Mouse (Mus musculus) left cerebral cortex, postnatal 14 days (tissue): ENCODE measurements at regions not wholly inside any gene's neighbourhood (a gene's known extent, or its start where the extent isn't known, plus 50 kb on each side); places are given as distances from the start of the nearest gene placed in this dataset.
A peak's percentile ranks its signal among the peaks of the same experiment; 100 is the strongest.

ENCODE experiments used
- DNase-seq, 2 experiments: peaks; one replicate each; pipeline ENCODE4 v3.0.0; 2021 to 2022; ENCODE audit warnings: low spot score in 2 of 2, mixed read lengths in 1 of 2
- intact Hi-C: fragments of 180-260 bp; cut with DNase I; formaldehyde crosslinking; loops from one replicate; pipeline ENCODE4 v1.15.1; 2025

DNA sequence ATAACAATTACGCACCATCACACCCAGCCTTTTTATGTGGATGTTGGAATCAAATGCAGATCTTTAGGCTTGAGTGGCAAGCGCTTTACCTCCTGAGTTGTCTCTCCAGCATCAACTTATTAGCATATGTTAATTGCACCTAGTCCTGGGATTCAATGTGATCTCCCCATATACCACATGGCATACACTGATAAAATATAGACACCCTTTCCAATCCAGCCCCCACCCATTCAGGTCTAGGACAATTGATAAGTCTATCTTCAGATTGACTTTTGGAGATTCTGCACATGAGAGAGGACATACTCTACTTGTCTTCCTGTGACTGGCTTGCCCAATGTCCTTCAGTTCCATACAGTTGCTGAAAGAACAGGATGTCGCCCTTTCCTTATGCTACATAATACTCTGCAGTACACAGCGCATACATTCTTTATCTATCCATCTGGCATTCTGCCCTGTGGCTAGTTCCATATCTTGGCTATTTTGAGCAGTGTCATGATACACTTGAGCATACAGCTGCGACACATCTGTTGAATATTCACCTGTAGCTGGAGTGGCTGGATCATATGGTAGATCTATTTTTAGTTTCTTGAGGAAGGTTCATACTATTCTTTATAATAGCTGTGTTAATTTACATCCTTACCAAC lies 120.3 kb downstream of the Gsdmc2 start:
- intact Hi-C loops: no loop called here
- no peak for DNase-seq

DNA sequence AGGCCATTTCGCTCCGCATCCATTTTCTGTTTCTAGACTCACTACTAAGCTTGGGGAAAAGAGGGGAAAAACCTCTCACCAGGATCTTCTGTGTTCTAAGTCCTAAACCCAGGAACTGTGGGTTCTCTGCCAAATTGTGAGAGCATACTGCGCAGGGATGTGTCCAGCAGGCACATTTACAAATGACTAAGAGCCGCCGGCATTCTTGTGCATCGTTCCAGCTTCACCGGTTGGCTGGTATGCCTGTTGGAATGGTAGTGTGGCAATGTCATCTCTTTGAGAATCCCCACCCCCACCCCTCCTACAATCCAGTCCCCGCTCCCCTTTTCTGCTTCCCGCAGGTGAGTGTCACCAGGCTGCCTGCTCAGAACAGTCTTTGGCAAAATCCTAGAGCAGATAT lies 122.0 kb downstream of the Gsdmc2 start:
- intact Hi-C loops: no loop called here

DNA sequence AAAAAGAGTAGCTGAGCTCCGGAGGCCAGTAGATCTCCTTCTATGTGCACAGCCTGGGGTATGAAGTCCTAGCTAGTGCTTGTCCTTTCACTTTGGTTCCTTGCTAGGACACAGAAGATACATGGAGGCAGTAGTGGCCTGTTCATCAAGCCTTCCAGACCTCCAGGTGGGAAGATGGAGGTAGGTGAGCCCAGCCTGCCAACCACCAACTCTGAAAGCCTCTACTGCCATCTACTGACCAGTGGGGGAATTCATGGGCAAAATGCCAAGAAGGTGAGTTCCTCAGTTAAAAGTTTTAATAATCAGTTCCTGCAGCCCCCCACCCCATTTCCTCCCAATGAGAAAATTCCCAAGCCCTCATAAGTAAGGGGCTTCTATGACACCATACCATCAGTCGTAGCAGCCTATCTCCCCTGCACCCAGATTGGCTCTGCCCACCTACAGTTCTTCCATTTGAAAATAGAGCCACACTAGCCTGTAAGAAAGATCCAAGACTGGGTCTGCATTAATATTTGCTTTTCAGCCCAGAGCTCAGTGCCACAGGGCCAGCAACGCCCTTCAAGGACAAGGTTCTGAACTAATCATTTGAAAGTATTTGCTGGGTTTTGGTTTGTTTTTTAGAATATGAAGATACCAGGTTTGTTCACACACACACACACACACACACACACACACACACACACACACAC lies 123.2 kb downstream of the Gsdmc2 start:
- DNase-seq: peak; percentile 46 to 51
- intact Hi-C loops: no loop called here

More for the DNA sequence above, 122.0 kb downstream of the Gsdmc2 start:
- no peak for DNase-seq

DNA sequence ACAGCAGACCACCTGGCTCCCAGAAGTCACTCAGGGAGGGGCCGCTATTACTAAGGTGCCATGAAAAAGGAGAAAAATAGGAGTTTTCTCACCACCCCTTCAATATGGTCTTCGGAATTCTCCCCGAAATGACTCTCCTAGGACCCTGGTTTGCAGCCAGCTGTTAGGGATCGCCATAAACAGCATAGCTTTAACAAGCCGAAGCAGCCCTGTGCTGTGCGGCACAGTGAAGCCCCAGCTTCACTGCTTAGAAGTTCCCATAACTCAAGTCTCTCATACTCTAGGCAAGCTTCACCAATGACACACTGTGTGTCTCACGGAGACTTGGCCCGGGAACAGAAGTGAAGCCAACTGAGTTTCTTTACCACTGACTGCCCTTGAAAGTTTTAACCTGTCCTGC lies 127.2 kb downstream of the Gsdmc2 start:
- intact Hi-C loops: no loop called here
- DNase-seq: no peak

DNA sequence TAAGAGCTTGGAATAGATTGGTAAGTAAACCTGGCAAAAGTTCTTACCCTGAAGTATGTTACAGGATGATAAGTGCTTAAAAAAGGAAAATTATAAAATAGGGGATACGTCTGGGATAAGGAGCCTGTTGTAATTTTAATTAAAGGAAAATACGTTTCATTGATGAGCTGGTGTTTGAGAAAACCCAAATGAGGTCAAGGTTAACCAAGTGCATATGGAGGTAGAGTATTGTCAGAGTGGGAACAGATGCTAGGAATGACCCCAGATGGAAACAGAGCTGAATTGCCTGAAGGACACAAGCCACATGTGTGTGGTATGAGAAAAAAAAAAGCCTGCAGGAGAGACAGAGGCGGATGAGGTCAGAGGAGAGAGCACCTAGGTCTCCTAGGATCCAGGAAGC lies 131.3 kb downstream of the Gsdmc2 start:
- DNase-seq: no peak
- intact Hi-C loops: no loop called here

DNA sequence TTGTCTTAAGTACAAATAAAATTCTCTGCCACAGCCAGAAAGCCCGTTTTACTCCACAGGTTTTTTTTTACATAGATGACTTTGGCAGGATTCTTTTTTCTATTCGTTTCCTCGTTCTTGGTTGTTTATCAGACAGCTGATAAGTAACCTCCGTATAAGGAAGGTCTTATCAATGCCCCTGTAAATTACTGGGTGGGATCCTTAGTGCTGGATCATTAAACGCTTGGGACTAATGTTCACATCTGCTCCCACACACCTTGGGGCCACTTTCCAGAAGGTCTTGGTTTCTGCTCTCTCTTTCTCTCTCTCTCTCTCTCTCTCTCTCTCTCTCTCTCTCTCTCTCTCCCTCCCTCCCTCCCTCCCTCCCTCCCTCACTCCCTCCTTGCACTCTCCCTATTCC lies 134.6 kb downstream of the Gsdmc2 start:
- DNase-seq: no peak
- intact Hi-C loops: no loop called here

DNA sequence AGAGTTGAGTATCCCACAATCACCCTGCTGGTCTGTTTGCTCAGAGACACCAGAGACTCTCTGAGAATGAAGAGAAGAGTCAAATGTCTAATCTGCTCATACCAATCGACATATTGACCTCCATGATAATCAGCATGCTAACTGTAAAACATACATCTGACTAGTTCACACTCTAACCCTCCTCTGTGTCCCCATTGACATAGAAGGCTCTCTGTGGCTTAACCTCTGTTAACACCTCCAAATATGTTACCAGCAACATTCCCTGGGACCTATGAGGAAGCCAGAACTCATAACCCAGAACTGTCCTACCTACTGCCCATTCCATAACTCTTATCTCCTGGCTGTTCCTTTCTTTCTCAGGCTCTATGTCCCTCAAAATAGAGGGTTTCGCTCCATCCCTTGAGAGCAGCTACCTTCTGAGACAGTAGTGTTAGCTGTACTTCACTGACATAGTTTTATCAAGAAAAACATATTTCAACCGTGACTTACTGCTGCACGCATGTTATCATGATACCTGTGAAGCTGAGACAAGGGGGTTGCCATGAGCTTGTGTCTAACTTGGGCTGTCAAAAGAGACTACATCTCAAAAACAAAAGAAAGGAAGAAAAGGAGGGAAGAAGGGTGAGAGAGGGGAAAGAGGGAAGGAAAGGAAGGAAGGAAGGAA lies 135.6 kb downstream of the Gsdmc2 start:
- intact Hi-C loops: no loop called here
- DNase-seq: no peak

DNA sequence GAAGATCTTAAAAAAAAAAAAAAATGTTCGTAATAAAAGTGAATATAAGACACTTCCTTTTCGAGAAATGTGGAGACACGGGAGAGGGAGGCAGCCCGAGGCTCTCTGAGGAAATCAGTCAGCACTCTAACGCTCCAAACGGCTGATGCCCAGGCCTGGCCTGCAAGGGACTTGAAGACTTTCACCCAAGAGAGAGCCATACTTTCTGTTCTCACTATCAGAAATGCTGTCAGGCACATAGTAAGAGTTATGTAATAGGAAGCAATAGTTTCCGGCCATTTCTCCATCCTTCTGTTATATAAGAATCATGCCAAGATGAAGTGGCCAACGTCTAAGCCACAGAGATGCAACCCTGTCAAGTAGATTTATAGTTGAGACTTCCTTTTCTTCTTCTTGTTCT lies 140.3 kb downstream of the Gsdmc2 start:
- intact Hi-C loops: no loop called here
- DNase-seq: no peak

DNA sequence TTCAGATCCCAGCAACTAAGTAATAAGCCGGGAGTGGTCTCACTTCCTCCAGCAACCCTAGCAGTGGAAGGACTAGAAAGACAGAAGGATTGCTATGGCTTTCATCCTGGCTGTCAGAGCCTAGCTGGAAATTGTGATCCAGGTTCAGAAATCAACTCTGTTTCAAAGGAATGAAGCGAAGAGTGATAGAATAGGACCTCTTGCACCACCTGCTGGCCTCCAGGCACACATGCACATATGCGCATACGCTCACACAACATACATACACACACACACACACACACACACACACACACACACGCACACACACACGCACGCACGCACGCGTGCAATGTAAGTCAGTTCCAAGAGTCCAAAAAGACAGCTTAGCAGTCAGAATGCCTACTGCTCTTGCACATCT lies 147.1 kb downstream of the Gsdmc2 start:
- no peak for DNase-seq
- intact Hi-C loops: no loop called here

DNA sequence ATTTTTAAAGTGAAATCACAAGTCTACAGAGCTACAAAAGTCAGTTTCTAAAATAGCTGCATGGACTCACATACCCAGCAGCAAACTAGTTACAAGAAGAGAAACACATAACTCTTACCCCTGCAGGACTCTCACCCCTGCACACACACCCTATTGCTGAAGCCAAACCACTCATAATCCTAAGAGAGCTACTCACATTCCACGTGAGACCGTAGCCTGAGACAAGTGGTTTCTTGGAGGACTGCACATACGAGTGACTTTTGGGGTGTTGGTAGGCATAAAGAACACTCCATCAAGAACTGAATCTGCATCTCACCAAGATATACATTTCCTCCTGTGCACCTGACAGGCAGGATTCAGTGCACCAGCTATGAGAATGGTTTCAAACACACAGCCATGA lies 150.8 kb downstream of the Gsdmc2 start:
- intact Hi-C loops: no loop called here

DNA sequence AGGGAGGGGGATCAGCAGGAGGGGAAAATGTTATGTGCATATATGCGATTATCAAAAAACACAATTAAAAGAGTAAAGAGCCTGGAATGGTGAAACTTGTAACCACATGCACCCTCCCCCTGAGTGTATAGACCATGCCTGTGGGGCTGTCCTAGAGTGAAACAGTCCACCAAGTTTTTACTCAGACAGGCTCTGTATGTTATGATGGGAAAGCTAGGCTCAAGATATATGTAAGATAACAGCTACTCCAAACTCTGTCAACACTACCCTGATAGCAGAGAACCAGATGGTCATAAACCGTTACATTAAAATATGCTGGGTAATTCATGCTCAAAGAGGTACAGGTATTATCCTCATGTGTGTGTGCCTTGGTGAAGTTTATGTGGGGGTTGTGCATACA lies 151.4 kb downstream of the Gsdmc2 start:
- intact Hi-C loops: no loop called here
- no peak for DNase-seq

More for the DNA sequence above, 150.8 kb downstream of the Gsdmc2 start:
- DNase-seq: no peak

DNA sequence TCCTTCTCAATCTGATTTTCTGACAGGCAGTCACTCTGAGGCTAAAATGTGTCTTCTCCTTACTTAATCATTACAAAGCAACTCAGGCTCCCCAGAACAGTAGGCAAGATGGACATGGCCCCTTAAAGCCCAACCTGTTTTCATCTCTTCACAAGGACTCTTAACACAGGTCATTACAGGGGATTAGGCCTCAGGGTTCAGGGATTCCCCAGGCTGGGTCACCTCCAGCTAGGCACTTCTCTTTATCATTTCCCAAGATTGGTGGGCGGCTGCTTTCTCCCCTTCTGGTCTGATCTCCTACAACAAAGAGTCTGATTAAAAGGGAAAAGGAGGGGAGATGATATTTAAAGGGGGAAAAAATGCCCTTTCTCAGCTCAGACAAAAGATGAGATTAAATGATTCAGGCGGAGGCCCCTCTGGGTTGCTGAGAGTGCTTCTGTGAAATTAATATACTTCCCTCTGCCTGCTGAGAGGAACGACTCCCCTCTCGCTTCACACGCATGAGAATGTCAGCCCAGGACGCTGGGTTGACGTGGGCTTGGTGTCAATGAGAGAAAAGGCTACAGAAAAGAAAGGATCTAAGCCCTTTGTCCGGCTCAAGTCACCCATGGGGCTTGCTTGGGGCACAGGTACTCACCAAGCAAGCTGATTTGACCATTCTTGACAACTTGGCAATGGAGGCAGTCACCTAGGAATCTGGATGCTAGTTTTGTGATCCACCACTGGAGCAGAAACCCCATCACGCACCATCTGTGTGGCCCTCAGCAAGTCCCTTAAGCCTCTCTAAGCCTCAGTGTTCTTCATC lies 152.3 kb downstream of the Gsdmc2 start:
- DNase-seq: no peak
- intact Hi-C loops: no loop called here

DNA sequence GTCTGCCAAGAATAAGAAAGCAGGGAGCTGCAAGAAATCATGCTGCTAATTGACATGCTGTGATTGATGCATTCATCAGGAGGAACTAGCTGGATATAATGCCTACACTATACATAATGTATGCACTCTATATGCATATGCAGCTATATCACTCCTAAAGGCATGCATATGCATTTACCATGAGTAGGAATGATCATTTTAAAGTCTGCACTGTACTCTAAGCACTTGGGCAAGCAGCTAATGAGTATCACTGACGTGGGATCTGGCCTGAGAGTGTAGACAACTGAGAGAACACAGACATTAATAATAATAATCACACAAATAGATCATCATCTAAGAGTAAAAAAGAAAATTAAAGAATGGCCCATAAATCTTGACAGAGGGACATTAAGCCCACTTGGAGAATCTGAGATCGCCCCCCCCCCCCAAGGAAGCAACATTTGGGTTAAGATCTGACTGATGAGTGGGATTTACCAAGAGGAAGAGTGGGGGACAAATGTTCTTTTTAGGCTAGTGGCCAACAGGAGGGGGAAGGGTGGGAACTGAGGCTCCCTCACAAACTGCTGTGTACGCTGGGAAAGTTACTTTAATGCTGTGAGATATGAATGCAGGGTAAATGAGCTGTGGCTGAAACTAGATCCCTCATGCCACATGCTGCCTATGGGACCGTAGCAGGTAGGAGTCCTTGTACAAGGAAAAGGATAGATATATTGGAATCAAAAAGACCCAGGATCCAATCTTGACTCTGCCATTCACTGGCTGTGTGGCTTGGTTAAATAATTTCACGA lies 155.0 kb downstream of the Gsdmc2 start:
- no peak for DNase-seq
- intact Hi-C loops: no loop called here

DNA sequence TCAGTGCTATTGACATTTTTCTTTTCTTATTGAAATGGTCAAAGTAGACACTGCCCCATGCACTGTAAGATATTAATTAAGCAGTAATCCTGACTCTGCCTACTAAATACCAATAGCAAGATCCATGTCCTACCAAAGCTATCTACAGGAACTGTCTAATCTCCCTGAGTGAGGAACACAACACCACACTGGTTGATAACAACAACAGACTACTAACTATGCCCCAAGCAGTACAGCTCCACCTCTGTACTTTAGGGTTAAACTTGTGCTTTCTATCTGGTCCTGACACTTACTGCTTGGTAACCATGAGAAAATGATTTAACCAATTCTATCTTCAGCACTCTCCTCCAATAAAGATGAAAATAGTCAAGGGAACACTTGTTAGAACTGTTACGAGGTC lies 157.1 kb downstream of the Gsdmc2 start:
- DNase-seq: no peak
- intact Hi-C loops: no loop called here

DNA sequence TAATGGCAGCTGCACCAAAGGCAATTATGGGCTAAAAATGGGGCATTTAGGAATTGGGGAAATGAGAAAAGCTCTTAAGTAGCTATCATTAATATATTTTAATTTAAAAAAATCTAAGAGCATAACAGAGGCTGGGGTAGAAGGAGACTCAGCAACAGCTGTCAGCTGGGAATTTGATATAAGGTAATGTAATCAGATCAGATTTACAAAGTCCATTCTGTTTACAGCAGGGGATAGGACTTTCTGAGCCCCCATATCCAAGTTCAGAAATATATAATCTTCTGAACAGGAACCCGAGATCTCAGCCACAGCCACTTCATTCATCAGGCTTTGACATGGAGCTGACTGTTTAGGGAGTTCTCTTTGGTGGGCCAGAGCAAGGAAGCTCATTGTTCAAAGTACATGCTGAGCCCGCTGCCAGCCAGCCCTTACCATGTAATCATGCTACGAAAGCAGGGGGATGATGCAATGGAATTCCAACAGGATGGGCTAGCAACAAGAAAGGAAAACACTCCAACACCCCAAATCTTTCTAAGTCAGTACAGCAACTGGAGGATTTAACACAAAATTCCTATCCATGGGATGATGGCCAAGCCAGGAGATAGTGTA lies 157.9 kb downstream of the Gsdmc2 start:
- intact Hi-C loops: no loop called here
- no peak for DNase-seq

DNA sequence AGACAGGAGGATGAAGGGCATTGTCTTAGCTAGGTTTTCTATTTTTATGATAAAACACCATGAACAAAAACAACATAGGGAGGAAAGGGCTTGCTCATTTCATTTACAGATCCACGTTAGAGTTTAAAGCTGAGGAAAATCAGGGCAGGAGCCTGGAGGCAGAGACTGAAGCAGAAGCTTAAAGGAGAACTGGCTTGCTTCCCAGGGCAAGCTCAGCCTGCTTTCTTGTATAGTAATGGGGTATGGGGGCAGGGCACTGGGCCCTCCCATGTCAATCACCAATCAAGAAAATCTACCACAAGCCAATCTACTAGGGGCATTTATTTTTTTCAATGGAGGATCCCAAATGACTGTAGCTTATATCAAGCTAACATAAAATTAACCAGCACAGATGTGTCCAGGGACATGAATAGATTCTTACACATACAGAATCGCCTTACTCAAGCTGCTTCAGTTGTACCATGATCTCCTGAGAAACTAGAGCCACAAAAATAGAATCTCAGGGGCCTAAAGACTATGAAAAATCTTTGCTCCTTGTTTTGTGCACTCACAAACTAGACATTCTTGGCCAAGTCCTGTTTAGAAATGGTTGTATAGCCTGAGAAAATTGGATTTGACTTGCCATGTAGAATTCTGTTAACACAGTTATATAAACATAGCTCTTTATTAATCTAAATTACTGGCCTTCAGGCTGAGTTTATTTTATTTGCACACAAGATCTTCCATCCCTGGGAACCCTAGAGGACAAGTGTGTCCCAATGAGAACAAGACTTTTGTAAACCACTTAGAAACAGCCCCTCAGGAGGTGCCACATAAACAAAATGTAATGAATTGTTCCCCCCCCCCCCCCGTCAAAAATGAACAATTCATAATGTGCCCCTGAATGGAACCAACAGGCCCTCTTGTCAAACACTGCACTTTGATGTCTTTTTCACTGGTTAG lies 164.7 kb downstream of the Gsdmc2 start:
- peak; percentile 12 to 46 for DNase-seq
- intact Hi-C loops: no loop called here

DNA sequence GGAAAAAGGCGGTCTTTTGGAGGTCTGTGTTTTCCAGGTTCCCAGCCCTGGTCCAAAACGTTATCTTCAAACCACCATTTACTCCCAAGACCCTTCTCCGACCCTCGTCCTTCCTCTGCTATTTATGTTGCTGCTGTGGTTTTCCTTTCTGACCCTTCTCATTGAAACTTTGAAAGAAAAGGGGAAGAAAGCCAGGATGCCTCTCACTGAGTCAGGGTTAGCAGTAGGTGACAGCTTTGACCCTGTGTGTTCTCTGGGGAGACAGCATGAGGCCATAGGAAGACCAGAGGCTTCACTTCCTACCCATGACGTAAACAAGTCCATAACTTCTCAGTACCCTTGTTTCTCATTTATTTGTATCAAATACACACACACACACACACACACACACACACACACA lies 166.1 kb downstream of the Gsdmc2 start:
- intact Hi-C loops: no loop called here
- DNase-seq: no peak

DNA sequence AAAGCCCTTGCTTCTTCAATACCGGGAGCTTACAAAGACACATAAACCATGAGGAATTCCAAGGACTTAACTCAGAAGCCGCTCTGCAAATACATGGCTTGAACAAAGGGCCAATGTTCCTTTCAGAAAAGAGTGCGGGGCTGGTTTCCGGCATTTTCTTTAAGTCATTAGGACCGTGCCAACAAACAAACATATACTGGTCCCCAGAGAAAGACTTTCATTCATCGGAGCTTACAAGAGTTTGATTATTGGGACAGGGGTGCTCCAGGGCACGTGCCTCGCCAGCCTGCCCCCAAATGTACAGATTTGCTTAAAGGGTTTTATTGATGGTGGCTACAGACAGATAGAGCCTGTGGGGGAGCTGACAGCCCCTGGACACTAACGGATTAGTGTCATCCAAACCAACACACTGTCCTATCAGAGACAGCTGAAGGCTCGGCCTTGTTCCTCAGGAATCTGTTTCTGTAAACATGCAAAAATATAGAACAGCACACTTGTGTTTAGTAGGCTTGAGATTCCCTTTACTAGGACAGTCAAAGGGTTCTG lies 169.4 kb downstream of the Gsdmc2 start:
- no peak for DNase-seq
- intact Hi-C loops: no loop called here
